Mouse (Mus musculus) MEL (cell line): Measurements from ENCODE around the gene Polr3b.

Experiments
- BHLHE40 ChIP-seq: IDR thresholded peaks from 2 replicates; pipeline ENCODE4 v1.6.1; 2012; ENCODE audit warnings: low read depth, mild to moderate bottlenecking, inconsistent platforms, low read length, improper control_type of control experiment, borderline replicate concordance
- CTCF ChIP-seq, 3 experiments: IDR thresholded peaks in 2 of 3; conservative IDR thresholded peaks in 1 of 3; 2 replicates each; pipeline ENCODE4 v1.5.1; 2011 to 2012; ENCODE audit warnings: low read length in 3 of 3, low read depth in 2 of 3, mild to moderate bottlenecking in 2 of 3, improper control_type of control experiment in 1 of 3, inconsistent platforms in 1 of 3, mixed read lengths in 1 of 3, moderate library complexity in 1 of 3; ENCODE audit not compliant: control insufficient read depth in 1 of 3, insufficient read depth in 1 of 3, poor library complexity in 1 of 3, severe bottlenecking in 1 of 3
- ELF1 ChIP-seq: IDR thresholded peaks from 2 replicates; pipeline ENCODE4 v1.6.1; 2014; ENCODE audit warnings: low read depth, mild to moderate bottlenecking, inconsistent platforms, low read length, improper control_type of control experiment, moderate library complexity
- HCFC1 ChIP-seq: IDR thresholded peaks from 2 replicates; pipeline ENCODE4 v1.6.1; 2012; ENCODE audit warnings: low read depth, mild to moderate bottlenecking, inconsistent platforms, low read length, improper control_type of control experiment, moderate library complexity
- POLR2A ChIP-seq, 2 experiments: IDR thresholded peaks; 2 replicates each; pipeline ENCODE4 v1.6.1; 2011 to 2012; ENCODE audit warnings: low read length in 2 of 2, mild to moderate bottlenecking in 2 of 2, control low read depth in 1 of 2, improper control_type of control experiment in 1 of 2, low read depth in 1 of 2, moderate library complexity in 1 of 2; ENCODE audit not compliant: control insufficient read depth in 1 of 2, insufficient read depth in 1 of 2, poor library complexity in 1 of 2
- TCF12 ChIP-seq: IDR thresholded peaks from 2 replicates; pipeline ENCODE4 v1.6.1; 2014; ENCODE audit warnings: low read depth, mild to moderate bottlenecking, inconsistent platforms, low read length, improper control_type of control experiment, moderate library complexity

DNA sequence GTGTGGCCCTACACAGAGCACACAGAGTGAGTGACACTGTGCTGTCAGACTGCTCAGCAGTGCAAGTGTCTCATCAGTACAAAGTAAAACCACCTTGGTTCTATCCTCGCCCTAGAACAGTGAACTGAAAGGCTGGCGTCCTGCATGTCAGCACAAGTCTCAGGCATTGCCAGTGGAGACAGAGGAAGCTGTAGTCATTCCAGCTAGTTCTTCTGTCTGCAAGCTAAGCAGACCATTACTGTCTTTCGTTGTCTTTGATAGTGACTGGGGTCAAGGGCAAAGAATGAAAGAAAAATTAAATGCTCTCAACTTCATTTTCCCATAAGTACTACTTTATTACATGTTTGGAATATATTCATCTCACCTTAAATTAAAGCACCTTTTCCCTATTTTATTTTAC lies 67.8 kb downstream of the Polr3b start:
- TF ChIP-seq CTCF (IDR thresholded peaks at IDR 0.05 in 2 of 3, conservative IDR thresholded peaks at IDR 0.05 in 1 of 3; ENCODE audit: control insufficient read depth in 1 of 3, insufficient read depth in 1 of 3, low read depth in 2 of 3, low read length in 3 of 3, poor library complexity in 1 of 3, severe bottlenecking in 1 of 3) (no peak), HCFC1 (no peak), POLR2A (IDR thresholded peaks at IDR 0.05; ENCODE audit: control insufficient read depth in 1 of 2, insufficient read depth in 1 of 2, low read depth in 1 of 2, low read length in 2 of 2, poor library complexity in 1 of 2) (no peak), TCF12 (no peak), ELF1 (no peak), BHLHE40 (no peak)
